Mouse (Mus musculus) MEL (cell line): Measurements from ENCODE around the gene Tbx15. TPM values are rescaled to one million over a fixed set of nuclear protein-coding genes. Genes with fewer than 3 reads are reported as not detected.

ENCODE experiments used
- DNase-seq: peaks from one replicate; pipeline ENCODE4 v3.0.0; 2011; ENCODE audit warnings: low read depth, low spot score
- H3K27ac ChIP-seq: 2 replicates; pipeline ENCODE4 v1.5.1; 2012; ENCODE audit warnings: low read depth, mild to moderate bottlenecking, control low read depth, low read length, moderate library complexity; ENCODE audit not compliant: control insufficient read depth
- H3K27me3 ChIP-seq, 2 experiments: fragments of 150-350 bp in 1 of 2; sonication (generic) in 1 of 2; 2 replicates each; pipeline ENCODE4 v1.6.1; 2012; ENCODE audit warnings: low read length in 2 of 2, mild to moderate bottlenecking in 2 of 2, improper control_type of control experiment in 1 of 2, moderate library complexity in 1 of 2; ENCODE audit not compliant: insufficient read depth in 2 of 2, control insufficient read depth in 1 of 2
- H3K36me3 ChIP-seq, 2 experiments: 2 replicates each; pipeline ENCODE4 v1.6.1; 2012 to 2014; ENCODE audit warnings: low read length in 2 of 2, improper control_type of control experiment in 1 of 2, inconsistent platforms in 1 of 2, mild to moderate bottlenecking in 1 of 2; ENCODE audit not compliant: insufficient read depth in 2 of 2, control insufficient read depth in 1 of 2
- H3K4me1 ChIP-seq, 2 experiments: fragments of 150-350 bp in 1 of 2; sonication (generic) in 1 of 2; 2 replicates each; pipeline ENCODE4 v1.6.1; 2012; ENCODE audit warnings: low read length in 2 of 2, improper control_type of control experiment in 1 of 2, mild to moderate bottlenecking in 1 of 2; ENCODE audit not compliant: insufficient read depth in 2 of 2, control insufficient read depth in 1 of 2
- H3K4me3 ChIP-seq, 2 experiments: fragments of 150-350 bp in 1 of 2; sonication (generic) in 1 of 2; 2 replicates each; pipeline ENCODE4 v1.5.1; 2012; ENCODE audit warnings: low read depth in 2 of 2, low read length in 2 of 2, mild to moderate bottlenecking in 2 of 2, moderate library complexity in 2 of 2, control low read depth in 1 of 2, improper control_type of control experiment in 1 of 2; ENCODE audit not compliant: control insufficient read depth in 1 of 2, insufficient read depth in 1 of 2
- H3K79me2 ChIP-seq: 2 replicates; pipeline ENCODE4 v1.6.1; 2012; ENCODE audit warnings: mild to moderate bottlenecking, low read length, moderate library complexity; ENCODE audit not compliant: control insufficient read depth, poor library complexity, insufficient read depth
- H3K9ac ChIP-seq: 2 replicates; pipeline ENCODE4 v1.6.1; 2012; ENCODE audit warnings: low read depth, mild to moderate bottlenecking, control low read depth, low read length, moderate library complexity; ENCODE audit not compliant: control insufficient read depth, poor library complexity, severe bottlenecking
- H3K9me3 ChIP-seq: fragments of 150-350 bp; sonication (generic); replicated peaks from 2 replicates; pipeline ENCODE4 v1.6.1; 2012; ENCODE audit warnings: mild to moderate bottlenecking, low read length, improper control_type of control experiment, moderate library complexity; ENCODE audit not compliant: insufficient read depth
- BHLHE40 ChIP-seq: IDR thresholded peaks from 2 replicates; pipeline ENCODE4 v1.6.1; 2012; ENCODE audit warnings: low read depth, mild to moderate bottlenecking, inconsistent platforms, low read length, improper control_type of control experiment, borderline replicate concordance
- CHD1 ChIP-seq: IDR thresholded peaks from 2 replicates; pipeline ENCODE4 v1.6.1; 2012; ENCODE audit warnings: low read depth, mild to moderate bottlenecking, inconsistent platforms, low read length, improper control_type of control experiment
- CTCF ChIP-seq, 3 experiments: IDR thresholded peaks in 2 of 3; conservative IDR thresholded peaks in 1 of 3; 2 replicates each; pipeline ENCODE4 v1.5.1; 2011 to 2012; ENCODE audit warnings: low read length in 3 of 3, low read depth in 2 of 3, mild to moderate bottlenecking in 2 of 3, improper control_type of control experiment in 1 of 3, inconsistent platforms in 1 of 3, mixed read lengths in 1 of 3, moderate library complexity in 1 of 3; ENCODE audit not compliant: control insufficient read depth in 1 of 3, insufficient read depth in 1 of 3, poor library complexity in 1 of 3, severe bottlenecking in 1 of 3
- ELF1 ChIP-seq: IDR thresholded peaks from 2 replicates; pipeline ENCODE4 v1.6.1; 2014; ENCODE audit warnings: low read depth, mild to moderate bottlenecking, inconsistent platforms, low read length, improper control_type of control experiment, moderate library complexity
- EP300 ChIP-seq, 2 experiments: IDR thresholded peaks; 2 replicates each; pipeline ENCODE4 v1.6.1; 2011; ENCODE audit warnings: improper control_type of control experiment in 2 of 2, low read length in 2 of 2, low read depth in 1 of 2, mild to moderate bottlenecking in 1 of 2
- ETS1 ChIP-seq: IDR thresholded peaks from 2 replicates; pipeline ENCODE4 v1.6.1; 2012; ENCODE audit warnings: low read depth, mild to moderate bottlenecking, inconsistent platforms, low read length, improper control_type of control experiment, moderate library complexity
- GATA1 ChIP-seq: IDR thresholded peaks from 2 replicates; pipeline ENCODE4 v1.6.1; 2011; ENCODE audit warnings: low read depth, low read length, improper control_type of control experiment
- JUND ChIP-seq: IDR thresholded peaks from 2 replicates; pipeline ENCODE4 v1.6.1; 2011; ENCODE audit warnings: low read depth, mild to moderate bottlenecking, improper control_type of control experiment, low read length
- KAT2A ChIP-seq: conservative IDR thresholded peaks from 2 replicates; pipeline ENCODE4 v1.6.1; 2012; ENCODE audit warnings: low read depth, low read length, improper control_type of control experiment, inconsistent platforms
- MAX ChIP-seq: IDR thresholded peaks from 2 replicates; pipeline ENCODE4 v1.6.1; 2011; ENCODE audit warnings: low read length, improper control_type of control experiment
- MAZ ChIP-seq: IDR thresholded peaks from 2 replicates; pipeline ENCODE4 v1.6.1; 2012; ENCODE audit warnings: low read depth, mild to moderate bottlenecking, inconsistent platforms, low read length, improper control_type of control experiment
- MEF2A ChIP-seq: IDR thresholded peaks from 2 replicates; pipeline ENCODE4 v1.6.1; 2014; ENCODE audit warnings: low read depth, mild to moderate bottlenecking, inconsistent platforms, low read length, improper control_type of control experiment; ENCODE audit not compliant: poor library complexity, insufficient replicate concordance, severe bottlenecking; ENCODE audit errors: extremely low read depth
- MYB ChIP-seq: IDR thresholded peaks from 2 replicates; pipeline ENCODE4 v1.6.1; 2011; ENCODE audit warnings: mild to moderate bottlenecking, low read depth, low read length, improper control_type of control experiment
- MYC ChIP-seq: IDR thresholded peaks from 2 replicates; pipeline ENCODE4 v1.6.1; 2011; ENCODE audit warnings: low read depth, mild to moderate bottlenecking, low read length, improper control_type of control experiment, moderate library complexity
- NELFE ChIP-seq: IDR thresholded peaks from 2 replicates; pipeline ENCODE4 v1.6.1; 2011; ENCODE audit warnings: low read depth, low read length, improper control_type of control experiment
- POLR2AphosphoS2 ChIP-seq: IDR thresholded peaks from 2 replicates; pipeline ENCODE4 v1.6.1; 2011; ENCODE audit warnings: low read length, improper control_type of control experiment
- POLR2AphosphoS5 ChIP-seq: IDR thresholded peaks from 2 replicates; pipeline ENCODE4 v1.6.1; 2012; ENCODE audit warnings: low read depth, borderline replicate concordance, mild to moderate bottlenecking, inconsistent platforms, low read length, moderate library complexity, mixed read lengths
- RAD21 ChIP-seq: IDR thresholded peaks from 2 replicates; pipeline ENCODE4 v1.6.1; 2011; ENCODE audit warnings: mild to moderate bottlenecking, low read depth, low read length, improper control_type of control experiment
- SIN3A ChIP-seq: IDR thresholded peaks from 2 replicates; pipeline ENCODE4 v1.6.1; 2012; ENCODE audit warnings: low read length, improper control_type of control experiment, inconsistent platforms
- TAL1 ChIP-seq: IDR thresholded peaks from 2 replicates; pipeline ENCODE4 v1.6.1; 2012; ENCODE audit warnings: mild to moderate bottlenecking, inconsistent platforms, low read length, moderate library complexity, mixed read lengths
- TBP ChIP-seq: IDR thresholded peaks from 2 replicates; pipeline ENCODE4 v1.8.0; 2011; ENCODE audit warnings: low read depth, low read length, improper control_type of control experiment
- USF1 ChIP-seq: IDR thresholded peaks from 2 replicates; pipeline ENCODE4 v1.6.1; 2014; ENCODE audit warnings: low read depth, mild to moderate bottlenecking, inconsistent platforms, low read length, improper control_type of control experiment, moderate library complexity
- ZC3H11A ChIP-seq: IDR thresholded peaks from 2 replicates; pipeline ENCODE4 v1.6.1; 2012; ENCODE audit warnings: low read depth, mild to moderate bottlenecking, inconsistent platforms, low read length, improper control_type of control experiment
- polyA plus RNA-seq, 2 experiments: library from polyadenylated mRNA; stranded (reverse) in 1 of 2; unstranded in 1 of 2; fragments of >175 nt in 1 of 2; fragments of >200 nt in 1 of 2; gene quantifications; 2 replicates each; pipeline versions ENCODE4 v1.2.1 to v1.2.4; 2012; ENCODE audit warnings: low replicate concordance in 2 of 2, low read depth in 1 of 2; ENCODE audit not compliant: insufficient read length in 2 of 2, insufficient read depth in 1 of 2, missing spikeins in 1 of 2
- total RNA-seq: library from RNA; depleted of rRNA; stranded (reverse); fragments of 300-350 nt; gene quantifications from 2 replicates; pipeline ENCODE4 v1.2.3, GENCODE M21; 2012

Tbx15 gene
- total and polyA plus RNA-seq, 3 experiments, result 8.9 to 13.0 TPM; not detected in 1

DNA sequence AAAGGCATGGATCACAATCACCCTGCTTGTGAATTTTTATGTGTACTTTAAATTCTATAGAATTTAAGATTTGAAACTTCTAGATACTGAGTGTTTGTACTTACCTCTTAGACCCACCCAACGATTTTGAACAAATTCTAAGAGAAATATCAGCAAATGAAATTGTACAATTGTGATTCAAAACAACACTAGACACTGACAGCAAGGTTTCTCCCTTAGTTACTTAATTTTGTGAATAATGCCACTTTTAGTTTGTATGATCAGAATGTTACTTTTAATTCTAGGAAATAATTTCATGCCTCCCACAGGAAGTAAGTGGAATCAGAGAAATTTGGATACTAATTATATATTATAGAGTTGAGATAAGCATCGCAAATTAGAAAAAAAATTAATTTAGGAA is 20.2 kb downstream of the Tbx15 start:
- Histone ChIP-seq H3K27me3 (no peaks in the 10 kb centered on the region), H3K4me1 (peaks cover 2 to 11% of the 10 kb centered on the region in 2 experiments; a peak in 2 of 4 replicates), H3K36me3 (peaks cover 0 to 15% of the 10 kb centered on the region in 2 experiments; a peak in 2 of 4 replicates), H3K9me3 (no peaks in the 10 kb centered on the region), H3K27ac (no peak overlapping the region), H3K4me3 (no peak overlapping the region), H3K79me2 (peaks cover 12% of the 10 kb centered on the region), H3K9ac (no peak overlapping the region)
- TF ChIP-seq ELF1 (no peak), SIN3A (no peak), BHLHE40 (no peak), USF1 (no peak), POLR2AphosphoS2 (no peak), RAD21 (no peak), MEF2A (no peak), JUND (no peak), POLR2AphosphoS5 (no peak), EP300 (IDR thresholded peaks at IDR 0.05; ENCODE audit: low read depth in 1 of 2, low read length in 2 of 2) (no peak), TAL1 (no peak), MAZ (no peak), NELFE (no peak), TBP (no peak), CTCF (IDR thresholded peaks at IDR 0.05 in 2 of 3, conservative IDR thresholded peaks at IDR 0.05 in 1 of 3; ENCODE audit: control insufficient read depth in 1 of 3, insufficient read depth in 1 of 3, low read depth in 2 of 3, low read length in 3 of 3, poor library complexity in 1 of 3, severe bottlenecking in 1 of 3) (no peak), CHD1 (no peak), KAT2A (no peak), GATA1 (no peak), MYB (no peak)
- DNase-seq, result no peak

DNA sequence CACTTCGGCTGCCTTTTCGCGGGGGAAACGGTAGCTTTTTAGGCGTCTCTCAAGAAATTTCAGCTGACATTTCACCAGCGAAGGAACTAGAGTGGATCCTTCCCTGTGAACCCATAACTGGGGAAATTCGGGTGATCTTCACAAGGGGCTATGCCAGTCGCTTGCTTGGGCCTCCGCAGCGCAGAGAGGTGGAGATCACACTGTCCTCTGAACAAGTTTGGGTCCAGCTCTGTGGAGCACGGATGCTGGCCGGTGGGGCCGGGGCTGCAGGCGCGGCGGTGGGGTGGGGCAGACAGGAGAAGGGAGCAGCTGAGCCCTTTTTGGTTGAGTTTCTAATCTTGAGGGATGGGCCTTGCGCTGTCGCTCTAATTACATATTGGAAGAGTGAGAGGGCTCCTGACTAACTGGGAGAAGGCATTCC is 21.2 kb downstream of the Tbx15 start:
- no peaks in the 10 kb centered on the region for H3K27me3 ChIP-seq
- H3K36me3 ChIP-seq, result peaks cover 0 to 12% of the 10 kb centered on the region in 2 experiments; a peak in 2 of 4 replicates
- DNase-seq, result no peak
- peaks cover 3% of the 10 kb centered on the region; the same call in 1 of the 2 replicates for H3K79me2 ChIP-seq
- peaks cover 2 to 5% of the 10 kb centered on the region in 2 experiments; a peak in 3 of 4 replicates for H3K4me1 ChIP-seq
- no peak overlapping the region for H3K27ac ChIP-seq
- no peak overlapping the region for H3K9ac ChIP-seq
- no peaks in the 10 kb centered on the region for H3K9me3 ChIP-seq
- H3K4me3 ChIP-seq, result no peak overlapping the region
- TF ChIP-seq CHD1, result no peak
- TF ChIP-seq MYB, result no peak
- no peak for TF ChIP-seq CTCF (IDR thresholded peaks at IDR 0.05 in 2 of 3, conservative IDR thresholded peaks at IDR 0.05 in 1 of 3; ENCODE audit: control insufficient read depth in 1 of 3, insufficient read depth in 1 of 3, low read depth in 2 of 3, low read length in 3 of 3, poor library complexity in 1 of 3, severe bottlenecking in 1 of 3)
- no peak for TF ChIP-seq ZC3H11A
- no peak for TF ChIP-seq USF1
- no peak for TF ChIP-seq NELFE
- no peak for TF ChIP-seq MYC
- TF ChIP-seq ETS1, result no peak
- no peak for TF ChIP-seq SIN3A
- no peak for TF ChIP-seq MAX
